Mouse (Mus musculus): ENCODE data around the gene Tmem132a. TPM values are rescaled to one million over a fixed set of nuclear protein-coding genes. Genes with fewer than 3 reads are reported as not detected.

Gene Tmem132a
- polyA plus RNA-seq, 1 experiment = 23.5 TPM

DNA sequence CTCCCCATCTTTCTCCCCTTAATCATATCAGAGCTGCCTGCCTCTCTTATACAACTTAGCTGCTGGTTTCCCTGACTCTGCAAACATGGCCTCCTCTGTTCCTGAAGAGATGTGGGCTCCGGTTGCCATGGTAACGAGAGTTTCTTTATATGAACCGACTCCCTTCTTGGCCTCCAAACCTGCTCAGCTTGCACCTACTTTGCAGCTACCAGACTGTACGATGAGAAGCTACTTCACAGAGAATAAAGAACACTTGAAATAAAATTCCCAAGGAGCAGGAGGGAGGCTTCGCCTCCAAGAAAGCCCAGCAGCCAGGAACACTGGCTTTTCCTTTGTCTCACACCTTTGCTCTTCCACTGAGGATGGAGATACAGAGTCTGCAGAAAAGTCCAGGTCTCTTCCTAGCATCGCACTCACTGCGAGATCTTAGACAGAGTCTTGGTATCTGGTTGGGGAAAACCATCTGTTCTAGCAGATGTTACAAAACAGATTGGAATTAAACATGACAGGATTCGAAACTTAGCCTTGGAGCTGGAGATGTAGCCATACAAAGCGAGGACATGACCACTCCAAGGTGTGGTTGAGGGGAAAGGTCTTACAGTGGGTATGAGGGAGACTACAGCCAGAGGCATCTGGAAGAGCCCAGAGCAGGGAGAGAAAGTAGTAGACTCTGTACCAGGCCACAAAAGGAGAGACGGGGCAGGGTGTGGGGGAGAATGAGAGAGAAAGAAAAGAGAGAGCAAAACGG, 60.1 kb downstream of the Tmem132a start:
- 61% methylated on average over 11 of the region's 11 CpGs for WGBS
- Histone ChIP-seq H3K4me3 (replicated peaks; ENCODE audit: extremely low read depth, low read depth, low read length) (no peak overlapping the region), H3K4me1 (ENCODE audit: control insufficient read depth, insufficient read depth, low read length) (no peaks in the 10 kb centered on the region)
- TF ChIP-seq POLR2A (IDR thresholded peaks at IDR 0.05; ENCODE audit: borderline replicate concordance, extremely low read depth, low read depth, low read length) = no peak
- no peak for TF ChIP-seq CTCF (IDR thresholded peaks at IDR 0.05; ENCODE audit: insufficient read depth, low read length)
- DNase-seq = no peak

DNA sequence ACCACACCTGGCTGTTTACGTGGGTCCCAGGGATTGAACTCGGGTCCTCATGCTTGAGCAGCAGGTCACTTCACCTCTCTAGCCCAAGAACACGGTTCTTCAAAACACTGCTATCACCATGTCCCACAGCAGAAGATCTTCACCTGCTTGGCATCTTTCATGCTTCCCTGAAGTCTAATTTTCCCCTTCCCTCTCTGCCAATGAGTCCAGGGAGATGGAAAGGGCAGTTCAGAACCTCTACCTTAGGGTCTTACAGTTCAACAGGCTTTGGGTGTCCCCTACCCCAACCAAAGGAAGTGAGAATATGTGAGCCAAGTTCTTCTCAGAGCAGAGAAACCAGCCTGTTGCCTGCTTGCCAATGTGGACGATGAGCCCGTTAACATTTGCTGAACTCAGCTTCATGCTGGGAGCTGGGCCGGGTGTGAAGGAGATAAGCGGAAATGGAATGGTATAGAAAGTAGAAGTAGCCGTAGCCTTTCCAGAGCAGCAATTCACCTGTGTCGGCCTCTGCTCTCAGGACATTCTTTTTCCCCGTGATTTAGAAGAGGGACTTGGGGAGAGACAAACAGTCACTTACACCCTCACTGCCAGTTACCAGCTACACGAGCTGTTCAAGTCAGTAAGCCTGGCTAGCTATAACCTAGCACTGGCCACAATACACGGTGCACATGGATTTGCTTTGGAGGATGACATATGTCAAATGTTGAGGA, 61.1 kb downstream of the Tmem132a start:
- DNase-seq = no peak
- no peak overlapping the region for H3K4me3 ChIP-seq (replicated peaks; ENCODE audit: extremely low read depth, low read depth, low read length)
- H3K4me1 ChIP-seq (ENCODE audit: control insufficient read depth, insufficient read depth, low read length) = no peaks in the 10 kb centered on the region
- 77% methylated on average over 12 of the region's 12 CpGs for WGBS
- no peak for TF ChIP-seq POLR2A (IDR thresholded peaks at IDR 0.05; ENCODE audit: borderline replicate concordance, extremely low read depth, low read depth, low read length)
- no peak for TF ChIP-seq CTCF (IDR thresholded peaks at IDR 0.05; ENCODE audit: insufficient read depth, low read length)

Other genes starting within 250 kb of the Tmem132a start
- 0.14 and 0.16 TPM in 2 replicates for gene Vwce, start 235.7 kb downstream of the Tmem132a start, polyA plus RNA-seq (2012; rRNA removed)
- gene Pga5, start 191.9 kb downstream of the Tmem132a start, polyA plus RNA-seq (2012; rRNA removed) = not detected in 2 replicates
- 33.0 and 39.3 TPM in 2 replicates for gene Vps37c, start 181.2 kb downstream of the Tmem132a start, polyA plus RNA-seq (2012; rRNA removed)
- 2.4 and 4.4 TPM in 2 replicates for gene Cd5, start 130.9 kb downstream of the Tmem132a start, polyA plus RNA-seq (2012; rRNA removed)
- 2.8 and 3.5 TPM in 2 replicates for gene Cd6, start 39.9 kb downstream of the Tmem132a start, polyA plus RNA-seq (2012; rRNA removed)
- gene Slc15a3, start 30.2 kb downstream of the Tmem132a start, polyA plus RNA-seq (2012; rRNA removed) = 33.3 and 42.0 TPM in 2 replicates
- 206 and 278 TPM in 2 replicates for gene Tmem109, start 12.1 kb upstream of the Tmem132a start, polyA plus RNA-seq (2012; rRNA removed)
- gene Prpf19, start 25.3 kb upstream of the Tmem132a start, polyA plus RNA-seq (2012; rRNA removed) = 159 and 186 TPM in 2 replicates
- gene Zp1, start 50.7 kb upstream of the Tmem132a start, polyA plus RNA-seq (2012; rRNA removed) = 0.21 and 0.33 TPM in 2 replicates
- 4.8 and 6.6 TPM in 2 replicates for gene Ptgdr2, start 67.2 kb upstream of the Tmem132a start, polyA plus RNA-seq (2012; rRNA removed)
- gene Ccdc86, start 79.3 kb upstream of the Tmem132a start, polyA plus RNA-seq (2012; rRNA removed) = 3.9 and 4.7 TPM in 2 replicates
- not detected in 2 replicates for gene Ms4a10, start 104.7 kb upstream of the Tmem132a start, polyA plus RNA-seq (2012; rRNA removed)
- gene Ms4a15, start 123.3 kb upstream of the Tmem132a start, polyA plus RNA-seq (2012; rRNA removed) = 1.8 and 2.3 TPM in 2 replicates
- not detected in 2 replicates for gene Ms4a18, start 148.1 kb upstream of the Tmem132a start, polyA plus RNA-seq (2012; rRNA removed)
- gene Ms4a8a, start 211.2 kb upstream of the Tmem132a start, polyA plus RNA-seq (2012; rRNA removed) = 15.4 and 18.5 TPM in 2 replicates